Mouse (Mus musculus): ENCODE results near the gene Il17rc. TPM values are rescaled to one million over a fixed set of nuclear protein-coding genes. Genes with fewer than 3 reads are reported as not detected.

Il17rc gene
- 62.5 and 102 TPM in 2 replicates for polyA plus RNA-seq (2012; rRNA removed; ENCODE audit: low replicate concordance)

GRCm38 (mm10) chr6:113471297-113471936, at the start of gene Il17rc:
Gene Il17rc, plus strand, starts transcription at chr6:113471427.

GRCm38 (mm10) chr6:113435664-113436205, 35.5 kb upstream of the Il17rc start, which contains the start of gene Cidec:
Gene Cidec, minus strand, starts transcription at chr6:113435760.

GRCm38 (mm10) chr6:113442442-113443090, 28.7 kb upstream of the Il17rc start, which contains the start of gene Jagn1:
Gene Jagn1, plus strand, starts transcription at chr6:113442569.

GRCm38 (mm10) chr6:113457952-113458534, 13.2 kb upstream of the Il17rc start, which contains the start of gene Il17re:
Gene Il17re, plus strand, starts transcription at chr6:113458484.

GRCm38 (mm10) chr6:113483100-113483615, 11.9 kb downstream of the Il17rc start, which contains the start of gene Creld1:
Gene Creld1, plus strand, starts transcription at chr6:113483297.

GRCm38 (mm10) chr6:113501388-113502084, 30.3 kb downstream of the Il17rc start, which contains the start of gene Prrt3:
Gene Prrt3, minus strand, starts transcription at chr6:113501931.

GRCm38 (mm10) chr6:113530932-113531839, 60.0 kb downstream of the Il17rc start, which contains the start of the genes Emc3 and Fancd2:
Gene Emc3, minus strand, starts transcription at chr6:113531652.
Gene Fancd2, plus strand, starts transcription at chr6:113531682.

Other genes with a start within 250 kb of the Il17rc start
- gene Mtmr14, start 233.6 kb upstream of the Il17rc start, polyA plus RNA-seq (2012; rRNA removed; ENCODE audit: low replicate concordance), result 40.1 and 51.3 TPM in 2 replicates
- gene Cpne9, start 189.1 kb upstream of the Il17rc start, polyA plus RNA-seq (2012; rRNA removed; ENCODE audit: low replicate concordance), result 0.04 and 0.10 TPM in 2 replicates
- gene Brpf1, start 164.3 kb upstream of the Il17rc start, polyA plus RNA-seq (2012; rRNA removed; ENCODE audit: low replicate concordance), result 17.8 and 26.7 TPM in 2 replicates
- gene Ogg1, start 144.5 kb upstream of the Il17rc start, polyA plus RNA-seq (2012; rRNA removed; ENCODE audit: low replicate concordance), result 28.4 and 29.2 TPM in 2 replicates
- gene Camk1, start 127.4 kb upstream of the Il17rc start, polyA plus RNA-seq (2012; rRNA removed; ENCODE audit: low replicate concordance), result 99.6 and 113 TPM in 2 replicates
- gene Tada3, start 93.5 kb upstream of the Il17rc start, polyA plus RNA-seq (2012; rRNA removed; ENCODE audit: low replicate concordance), result 28.1 and 28.6 TPM in 2 replicates
- gene Arpc4, start 93.3 kb upstream of the Il17rc start, polyA plus RNA-seq (2012; rRNA removed; ENCODE audit: low replicate concordance), result 94.6 and 97.5 TPM in 2 replicates
- gene Ttll3, start 82.2 kb upstream of the Il17rc start, polyA plus RNA-seq (2012; rRNA removed; ENCODE audit: low replicate concordance), result 6.0 and 11.1 TPM in 2 replicates
- 60.9 and 97.5 TPM in 2 replicates for gene Rpusd3, start 52.1 kb upstream of the Il17rc start, polyA plus RNA-seq (2012; rRNA removed; ENCODE audit: low replicate concordance)
- gene Cidec, start 35.7 kb upstream of the Il17rc start, polyA plus RNA-seq (2012; rRNA removed; ENCODE audit: low replicate concordance), result 1,367 and 6,336 TPM in 2 replicates
- 90.4 and 99.5 TPM in 2 replicates for gene Jagn1, start 28.9 kb upstream of the Il17rc start, polyA plus RNA-seq (2012; rRNA removed; ENCODE audit: low replicate concordance)
- 10.3 and 39.0 TPM in 2 replicates for gene Il17re, start 12.9 kb upstream of the Il17rc start, polyA plus RNA-seq (2012; rRNA removed; ENCODE audit: low replicate concordance)
- 31.6 and 59.5 TPM in 2 replicates for gene Creld1, start 11.9 kb downstream of the Il17rc start, polyA plus RNA-seq (2012; rRNA removed; ENCODE audit: low replicate concordance)
- 0.12 TPM in 1 of 2 replicates, not detected in the other for gene Prrt3, start 30.5 kb downstream of the Il17rc start, polyA plus RNA-seq (2012; rRNA removed; ENCODE audit: low replicate concordance)
- gene Emc3, start 60.2 kb downstream of the Il17rc start, polyA plus RNA-seq (2012; rRNA removed; ENCODE audit: low replicate concordance), result 74.0 and 95.2 TPM in 2 replicates
- 0.40 and 2.9 TPM in 2 replicates for gene Fancd2, start 60.3 kb downstream of the Il17rc start, polyA plus RNA-seq (2012; rRNA removed; ENCODE audit: low replicate concordance)
- gene Fancd2os, start 129.3 kb downstream of the Il17rc start, polyA plus RNA-seq (2012; rRNA removed; ENCODE audit: low replicate concordance), result not detected in 2 replicates
- 198 and 229 TPM in 2 replicates for gene Brk1, start 133.3 kb downstream of the Il17rc start, polyA plus RNA-seq (2012; rRNA removed; ENCODE audit: low replicate concordance)
- gene Vhl, start 152.5 kb downstream of the Il17rc start, polyA plus RNA-seq (2012; rRNA removed; ENCODE audit: low replicate concordance), result 32.8 and 40.6 TPM in 2 replicates
- 47.6 and 86.4 TPM in 2 replicates for gene Irak2, start 167.0 kb downstream of the Il17rc start, polyA plus RNA-seq (2012; rRNA removed; ENCODE audit: low replicate concordance)
- 32.3 and 38.4 TPM in 2 replicates for gene Tatdn2, start 225.6 kb downstream of the Il17rc start, polyA plus RNA-seq (2012; rRNA removed; ENCODE audit: low replicate concordance)
- 0.14 and 0.21 TPM in 2 replicates for gene Ghrl, start 248.5 kb downstream of the Il17rc start, polyA plus RNA-seq (2012; rRNA removed; ENCODE audit: low replicate concordance)

Measured in subcutaneous adipose tissue, adult 2 months (tissue).